Mouse (Mus musculus): Measurements from ENCODE around the gene Aldh2. TPM values are rescaled to one million over a fixed set of nuclear protein-coding genes. Genes with fewer than 3 reads are reported as not detected.

Aldh2 gene
- polyA plus RNA-seq, 1 experiment from 2014 or later, result 71.8 TPM

DNA sequence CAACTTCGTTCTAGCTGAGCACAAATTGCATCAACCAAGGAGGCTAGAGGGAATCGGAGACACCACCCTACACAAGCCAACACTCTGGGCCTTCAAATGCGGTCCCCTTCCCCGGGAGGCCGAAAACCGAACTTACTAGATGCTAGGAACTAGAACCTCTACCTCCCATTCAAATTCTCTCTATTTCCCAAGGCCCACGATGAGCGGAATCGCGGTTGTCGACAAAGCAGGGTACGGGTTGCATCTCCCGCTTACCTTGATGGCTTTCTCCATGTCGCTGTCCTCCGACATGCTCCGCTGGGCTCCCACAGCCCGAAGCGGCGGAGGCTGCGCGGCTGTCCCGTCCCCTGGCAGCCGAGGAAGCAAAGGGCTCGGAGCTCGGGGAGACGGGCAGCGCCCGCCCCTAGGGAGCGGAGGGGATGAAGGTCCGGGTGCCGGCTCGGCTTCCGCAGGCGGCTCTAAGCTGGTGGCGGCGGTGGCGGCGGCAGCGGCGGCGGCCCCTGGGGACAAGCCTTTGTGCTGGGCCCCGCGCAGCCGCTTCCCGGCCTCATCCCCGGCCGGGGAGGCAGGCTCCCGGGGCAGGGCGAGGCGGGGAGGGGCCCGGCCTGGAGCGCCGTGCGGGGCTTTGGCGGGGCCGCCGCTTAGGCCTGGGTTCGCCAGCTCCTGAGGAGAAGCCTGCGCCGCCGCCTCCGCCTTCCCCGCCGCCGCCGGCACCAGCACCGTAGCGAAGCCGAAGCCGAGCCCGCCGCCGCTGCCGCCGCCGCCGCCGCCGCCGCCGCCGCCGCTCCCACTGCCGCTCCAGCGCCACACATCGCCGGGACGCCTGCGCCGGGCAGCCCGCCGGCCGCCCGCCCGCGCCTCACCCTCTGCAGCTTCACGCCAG lies 48.5 kb downstream of the Aldh2 start, which contains the start of the genes Adam1a and Gm42878:
Adam1a (minus strand) TSS at position 573 of the 883 bp plus-strand sequence.
Gm42878 (minus strand) TSS at position 573 of the 883 bp plus-strand sequence.
- Histone ChIP-seq H3K27me3 (replicated peaks) (no peaks in the 10 kb centered on the region), H3K4me2 (peak within 1 kb of the TSS; percentile 97), H3K27ac (replicated peaks) (peak within 1 kb of the TSS; percentile 90), H3K4me1 (peaks cover 32% of the 10 kb centered on the region), H3K9me3 (no peaks in the 10 kb centered on the region), H3K36me3 (no peaks in the 10 kb centered on the region), H3K9ac (peak within 1 kb of the TSS; percentile 98), H3K4me3 (peak within 1 kb of the TSS; percentile 100)
- under 1% methylated on average over 76 of the region's 97 CpGs for WGBS
- peak; percentile 50 for ATAC-seq (ENCODE audit: extremely low read depth, insufficient number of reproducible peaks, low FRiP score, low TSS enrichment)

DNA sequence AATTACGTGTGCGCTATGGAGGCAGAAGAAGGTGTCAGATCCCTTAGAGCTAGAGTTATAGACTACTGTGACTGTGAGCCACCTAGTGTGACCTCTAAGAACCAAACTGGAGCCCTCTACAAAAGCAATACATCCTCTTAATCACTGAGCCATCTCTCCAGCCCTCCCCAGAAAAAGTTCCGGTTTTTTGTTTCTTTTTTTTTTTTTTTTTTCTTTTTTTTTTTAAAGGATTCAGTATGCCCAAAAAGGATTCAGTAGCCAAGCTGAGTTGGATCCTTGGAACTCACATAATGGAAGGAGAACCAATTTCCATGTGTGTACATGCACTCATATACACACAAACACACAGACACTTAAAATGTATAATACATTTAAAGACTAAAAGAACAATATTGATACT lies 50.3 kb downstream of the Aldh2 start:
- Histone ChIP-seq H3K27ac (replicated peaks) (no peak overlapping the region), H3K4me1 (peaks cover 32% of the 10 kb centered on the region), H3K9me3 (no peaks in the 10 kb centered on the region), H3K27me3 (replicated peaks) (no peaks in the 10 kb centered on the region), H3K4me3 (no peak overlapping the region), H3K36me3 (peaks cover 9% of the 10 kb centered on the region; the same call in 1 of the 2 replicates), H3K9ac (no peak overlapping the region), H3K4me2 (no peak overlapping the region)
- 84% methylated on average over 3 of the region's 3 CpGs for WGBS
- ATAC-seq (ENCODE audit: extremely low read depth, insufficient number of reproducible peaks, low FRiP score, low TSS enrichment), result no peak

DNA sequence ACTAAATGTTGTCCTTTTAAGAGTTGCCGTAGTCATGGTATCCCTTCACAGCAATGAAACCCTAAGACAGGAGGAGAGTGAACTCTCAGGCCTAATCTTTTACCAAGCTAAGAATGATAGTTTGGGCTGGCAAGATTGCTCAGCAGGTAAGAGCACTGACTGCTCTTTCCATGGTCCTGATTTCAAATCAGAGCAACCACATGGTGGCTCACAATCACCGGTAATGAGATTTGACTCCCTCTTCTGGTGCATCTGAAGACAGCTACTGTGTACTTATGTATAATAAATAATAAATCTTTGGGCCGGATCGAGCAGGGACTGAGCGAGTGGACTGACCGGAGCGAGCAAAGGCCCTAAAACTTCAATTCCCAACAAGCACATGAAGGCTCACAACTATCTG lies 52.4 kb downstream of the Aldh2 start:
- Histone ChIP-seq H3K4me1 (peaks cover 30% of the 10 kb centered on the region), H3K9ac (no peak overlapping the region), H3K27me3 (replicated peaks) (no peaks in the 10 kb centered on the region), H3K27ac (replicated peaks) (no peak overlapping the region), H3K4me2 (no peak overlapping the region), H3K9me3 (no peaks in the 10 kb centered on the region), H3K4me3 (no peak overlapping the region), H3K36me3 (peaks cover 25% of the 10 kb centered on the region)
- WGBS, result 85% methylated on average over 7 of the region's 7 CpGs
- no peak for ATAC-seq (ENCODE audit: extremely low read depth, insufficient number of reproducible peaks, low FRiP score, low TSS enrichment)

DNA sequence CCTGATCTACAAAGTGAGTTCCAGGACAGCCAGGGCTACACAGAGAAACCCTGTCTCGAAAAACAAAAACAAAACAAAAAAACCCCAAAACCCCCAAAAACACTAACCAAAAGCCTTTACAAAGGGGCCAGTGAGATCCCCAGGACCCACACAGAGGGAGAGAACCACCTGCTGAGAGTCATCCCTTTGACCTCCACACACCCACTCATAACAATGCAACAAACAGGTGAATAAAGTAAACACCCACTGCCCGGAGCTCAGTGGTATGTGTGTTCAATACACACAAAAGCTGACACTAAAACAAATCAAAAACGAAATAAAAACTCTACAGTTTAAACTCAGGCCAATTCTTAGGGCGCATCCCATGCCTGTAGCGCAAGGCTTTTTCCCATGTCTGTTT lies 53.6 kb downstream of the Aldh2 start:
- peaks cover 37% of the 10 kb centered on the region for H3K36me3 ChIP-seq
- no peak overlapping the region for H3K4me3 ChIP-seq
- peaks cover 29% of the 10 kb centered on the region for H3K4me1 ChIP-seq
- H3K4me2 ChIP-seq, result no peak overlapping the region
- H3K9me3 ChIP-seq, result no peaks in the 10 kb centered on the region
- ATAC-seq (ENCODE audit: extremely low read depth, insufficient number of reproducible peaks, low FRiP score, low TSS enrichment), result no peak
- H3K27ac ChIP-seq (replicated peaks), result no peak overlapping the region
- no peak overlapping the region for H3K9ac ChIP-seq
- H3K27me3 ChIP-seq (replicated peaks), result no peaks in the 10 kb centered on the region
- 90% methylated on average over 5 of the region's 5 CpGs for WGBS

DNA sequence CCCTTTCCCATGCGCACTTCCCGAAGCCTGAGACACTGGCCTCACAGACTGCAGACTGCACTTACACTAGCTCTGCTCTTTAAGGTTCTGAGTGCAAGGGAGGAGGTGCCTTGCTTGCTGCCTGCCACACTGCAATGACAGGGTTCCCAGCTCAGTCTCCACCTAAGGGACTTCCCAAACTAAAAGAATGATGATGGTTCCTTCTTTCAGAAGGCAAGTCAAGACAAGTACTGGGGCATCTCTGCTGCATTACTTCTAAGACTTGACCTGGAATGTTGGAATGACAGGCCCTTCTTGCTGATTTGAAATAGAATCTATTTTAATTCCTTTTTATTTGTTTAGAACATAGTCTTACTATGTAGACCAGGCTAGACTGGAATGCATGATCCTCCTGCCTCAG lies 56.0 kb downstream of the Aldh2 start:
- H3K27ac ChIP-seq (replicated peaks), result no peak overlapping the region; the same call in 1 of the 2 replicates
- H3K36me3 ChIP-seq, result peaks cover 61% of the 10 kb centered on the region
- H3K4me1 ChIP-seq, result peaks cover 10% of the 10 kb centered on the region
- H3K4me3 ChIP-seq, result no peak overlapping the region
- ATAC-seq (ENCODE audit: extremely low read depth, insufficient number of reproducible peaks, low FRiP score, low TSS enrichment), result no peak
- no peaks in the 10 kb centered on the region for H3K27me3 ChIP-seq (replicated peaks)
- 71% methylated on average over 2 of the region's 2 CpGs for WGBS
- H3K9me3 ChIP-seq, result no peaks in the 10 kb centered on the region
- no peak overlapping the region for H3K9ac ChIP-seq
- no peak overlapping the region for H3K4me2 ChIP-seq

DNA sequence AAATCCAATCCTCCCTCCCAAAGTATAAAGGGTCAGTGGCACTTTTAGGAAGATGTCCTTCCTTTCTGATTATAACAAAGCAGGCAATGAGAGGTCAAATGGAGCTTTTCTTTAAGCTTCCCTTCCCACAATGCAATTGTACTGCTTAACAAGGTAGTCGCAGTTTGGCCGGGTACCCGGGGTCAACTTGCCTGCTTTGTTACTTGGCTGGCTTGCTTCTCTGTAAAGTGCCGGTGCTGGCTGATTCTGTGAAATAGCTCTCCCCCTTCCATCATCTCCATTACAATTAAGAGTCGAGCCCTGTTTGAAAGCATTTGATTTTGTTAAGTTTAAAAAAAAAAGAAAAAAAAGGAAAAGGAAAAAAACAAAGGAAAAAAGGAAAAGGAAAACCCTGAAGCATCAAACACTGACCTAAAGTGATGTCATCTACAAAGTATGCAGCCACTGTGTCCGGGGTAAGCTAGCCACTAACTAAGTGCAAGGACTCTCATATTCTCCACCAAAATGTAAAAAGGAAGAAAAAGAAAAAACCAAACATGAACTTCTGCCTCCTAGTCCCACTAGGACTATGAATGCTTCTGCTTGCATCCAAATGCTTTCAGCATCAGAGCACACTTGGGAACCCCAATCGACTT lies 56.6 kb downstream of the Aldh2 start:
- H3K27me3 ChIP-seq (replicated peaks), result no peaks in the 10 kb centered on the region
- H3K4me3 ChIP-seq, result no peak overlapping the region
- no peak overlapping the region for H3K27ac ChIP-seq (replicated peaks)
- no peak overlapping the region for H3K4me2 ChIP-seq
- peaks cover 5% of the 10 kb centered on the region for H3K4me1 ChIP-seq
- no peak overlapping the region for H3K9ac ChIP-seq
- no peak for ATAC-seq (ENCODE audit: extremely low read depth, insufficient number of reproducible peaks, low FRiP score, low TSS enrichment)
- H3K9me3 ChIP-seq, result no peaks in the 10 kb centered on the region
- peaks cover 66% of the 10 kb centered on the region for H3K36me3 ChIP-seq
- WGBS, result 62% methylated on average over 7 of the region's 7 CpGs

DNA sequence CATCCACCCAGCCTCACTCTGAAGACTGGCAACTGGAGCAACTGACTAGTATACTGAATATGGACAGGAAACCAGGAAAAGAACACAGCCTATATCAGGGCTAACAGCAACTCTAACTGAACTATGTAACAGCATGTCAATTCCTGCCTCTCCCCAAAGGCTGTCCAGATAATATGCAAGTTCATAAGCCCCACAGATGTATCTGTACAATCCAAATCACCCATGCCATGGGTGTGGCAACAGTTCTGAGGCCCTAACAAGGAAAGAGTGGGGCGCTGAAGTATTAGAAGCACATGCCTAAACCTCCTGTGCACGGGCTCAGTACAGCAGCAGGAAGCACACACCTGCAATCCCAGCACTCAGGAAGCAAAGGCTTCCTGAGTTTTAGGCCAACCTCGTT lies 58.5 kb downstream of the Aldh2 start:
- H3K4me3 ChIP-seq, result no peak overlapping the region
- H3K4me2 ChIP-seq, result no peak overlapping the region
- WGBS, result 93% methylated on average over 3 of the region's 3 CpGs
- no peaks in the 10 kb centered on the region for H3K27me3 ChIP-seq (replicated peaks)
- H3K9me3 ChIP-seq, result no peaks in the 10 kb centered on the region
- ATAC-seq (ENCODE audit: extremely low read depth, insufficient number of reproducible peaks, low FRiP score, low TSS enrichment), result no peak
- H3K27ac ChIP-seq (replicated peaks), result no peak overlapping the region
- peaks cover 83% of the 10 kb centered on the region for H3K36me3 ChIP-seq
- H3K4me1 ChIP-seq, result peaks cover 5% of the 10 kb centered on the region
- H3K9ac ChIP-seq, result no peak overlapping the region

DNA sequence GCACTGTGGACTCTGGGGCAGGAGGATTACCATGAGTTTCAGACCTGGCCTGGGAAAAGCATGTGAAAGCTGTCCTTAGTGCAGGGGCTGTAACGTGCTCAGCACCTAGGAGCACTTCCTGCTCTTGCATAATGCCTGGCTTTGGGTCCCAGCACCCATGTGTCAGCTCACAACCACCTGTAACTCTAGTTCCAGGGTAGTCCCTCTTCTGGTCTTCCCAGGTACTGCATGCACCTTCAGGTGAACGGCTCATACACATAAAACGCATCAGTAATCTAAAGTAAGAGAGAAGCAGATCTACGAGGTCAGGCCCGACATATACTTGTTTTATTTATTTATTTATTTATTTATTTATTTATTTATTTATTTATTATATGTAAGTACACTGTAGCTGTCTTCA lies 59.1 kb downstream of the Aldh2 start:
- no peak overlapping the region for H3K9ac ChIP-seq
- no peak overlapping the region for H3K27ac ChIP-seq (replicated peaks)
- H3K9me3 ChIP-seq, result no peaks in the 10 kb centered on the region
- ATAC-seq (ENCODE audit: extremely low read depth, insufficient number of reproducible peaks, low FRiP score, low TSS enrichment), result no peak
- no peak overlapping the region for H3K4me2 ChIP-seq
- H3K4me3 ChIP-seq, result no peak overlapping the region
- peaks cover 89% of the 10 kb centered on the region for H3K36me3 ChIP-seq
- H3K27me3 ChIP-seq (replicated peaks), result no peaks in the 10 kb centered on the region
- H3K4me1 ChIP-seq, result peaks cover 5% of the 10 kb centered on the region
- 92% methylated on average over 5 of the region's 5 CpGs for WGBS

DNA sequence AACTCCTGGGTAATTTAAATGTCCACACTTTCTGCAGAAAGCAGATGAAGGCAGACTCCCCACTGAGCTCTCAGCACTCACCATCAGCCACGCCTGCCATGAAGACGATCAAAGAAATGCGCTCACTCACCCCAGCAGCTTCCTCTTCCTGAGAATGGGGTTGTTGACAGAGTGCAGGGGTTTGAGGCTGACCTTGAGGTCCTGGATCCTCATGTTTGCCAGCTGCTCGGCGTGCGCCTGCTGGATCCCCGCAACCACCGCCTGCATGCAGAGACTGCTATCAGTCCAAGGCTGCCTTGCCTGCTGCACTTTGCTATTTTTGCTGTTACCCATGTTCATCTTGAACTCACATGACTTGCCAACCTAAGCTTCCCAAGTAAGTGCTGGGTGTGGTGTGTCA lies 66.7 kb downstream of the Aldh2 start:
- Histone ChIP-seq H3K4me2 (no peak overlapping the region), H3K27ac (replicated peaks) (no peak overlapping the region), H3K9me3 (no peaks in the 10 kb centered on the region), H3K27me3 (replicated peaks) (no peaks in the 10 kb centered on the region), H3K36me3 (peaks cover 89% of the 10 kb centered on the region), H3K4me3 (no peak overlapping the region), H3K9ac (no peak overlapping the region), H3K4me1 (no peaks in the 10 kb centered on the region)
- 60% methylated on average over 8 of the region's 8 CpGs for WGBS
- ATAC-seq (ENCODE audit: extremely low read depth, insufficient number of reproducible peaks, low FRiP score, low TSS enrichment), result no peak

DNA sequence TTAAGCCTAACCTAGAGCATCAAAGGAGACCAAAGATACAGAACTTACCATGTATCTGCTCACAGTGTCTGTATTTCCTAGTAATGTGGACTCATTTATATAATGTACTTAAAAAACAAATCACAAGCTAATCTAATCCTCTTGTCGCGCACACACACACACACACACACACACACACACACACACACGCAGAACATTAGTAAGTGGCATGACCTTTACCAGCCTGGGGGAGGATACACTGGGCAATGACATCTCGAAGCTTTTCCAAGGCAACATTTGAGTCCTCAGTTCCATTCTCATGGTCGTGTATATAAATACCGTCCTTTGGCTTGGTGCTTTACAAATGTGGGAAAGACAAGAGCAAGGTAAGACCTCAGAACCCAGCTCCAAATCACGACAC lies 67.1 kb downstream of the Aldh2 start:
- no peaks in the 10 kb centered on the region for H3K4me1 ChIP-seq
- no peak for ATAC-seq (ENCODE audit: extremely low read depth, insufficient number of reproducible peaks, low FRiP score, low TSS enrichment)
- H3K27me3 ChIP-seq (replicated peaks), result no peaks in the 10 kb centered on the region
- H3K9me3 ChIP-seq, result no peaks in the 10 kb centered on the region
- no peak overlapping the region for H3K4me2 ChIP-seq
- 79% methylated on average over 7 of the region's 7 CpGs for WGBS
- no peak overlapping the region for H3K27ac ChIP-seq (replicated peaks)
- H3K9ac ChIP-seq, result no peak overlapping the region
- no peak overlapping the region for H3K4me3 ChIP-seq
- peaks cover 89% of the 10 kb centered on the region for H3K36me3 ChIP-seq

DNA sequence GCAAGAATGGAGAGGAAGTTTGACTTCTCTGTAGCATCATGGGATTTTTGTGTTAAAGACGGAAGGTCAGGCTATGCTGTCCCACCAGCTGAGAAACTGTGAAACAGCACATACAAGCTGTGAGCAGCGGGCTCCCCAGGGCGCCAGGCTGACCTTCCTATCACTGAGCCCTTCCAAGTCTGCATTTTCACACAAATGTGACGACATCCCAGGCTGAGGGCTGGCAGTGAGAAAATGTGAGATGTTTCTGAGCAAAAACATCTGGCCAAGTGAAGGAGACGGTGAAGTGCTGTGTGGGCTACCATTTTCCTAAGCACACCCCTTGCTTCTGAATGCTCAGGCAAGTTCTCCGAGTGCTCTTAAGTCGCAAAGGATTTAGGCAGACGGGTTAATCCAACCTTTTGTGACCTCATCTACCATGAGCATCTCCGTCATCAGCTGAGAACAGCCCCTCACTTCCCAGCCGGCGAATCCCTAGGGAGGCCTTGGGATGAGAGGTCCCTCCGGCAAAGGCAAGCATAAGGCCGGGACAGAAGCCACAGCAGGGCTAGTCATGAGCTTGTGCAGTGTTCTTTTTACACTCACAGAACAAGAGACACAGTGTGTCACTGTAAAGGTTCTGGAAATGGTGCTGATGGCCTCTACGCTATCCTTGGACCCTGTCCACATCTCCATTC lies 67.7 kb downstream of the Aldh2 start:
- H3K9ac ChIP-seq, result no peak overlapping the region
- H3K4me2 ChIP-seq, result no peak overlapping the region
- ATAC-seq (ENCODE audit: extremely low read depth, insufficient number of reproducible peaks, low FRiP score, low TSS enrichment), result no peak
- H3K9me3 ChIP-seq, result no peaks in the 10 kb centered on the region
- WGBS, result 69% methylated on average over 14 of the region's 14 CpGs
- no peak overlapping the region for H3K4me3 ChIP-seq
- H3K27ac ChIP-seq (replicated peaks), result no peak overlapping the region
- H3K36me3 ChIP-seq, result peaks cover 89% of the 10 kb centered on the region
- H3K4me1 ChIP-seq, result no peaks in the 10 kb centered on the region
- no peaks in the 10 kb centered on the region for H3K27me3 ChIP-seq (replicated peaks)

All from heart, embryonic 13.5 days (tissue).